Mouse (Mus musculus): ENCODE results near the gene Grxcr1. TPM values are rescaled to one million over a fixed set of nuclear protein-coding genes. Genes with fewer than 3 reads are reported as not detected.

The Grxcr1 gene
- polyA plus RNA-seq, 1 experiment = not detected

GRCm38 (mm10) chr5:68070308-68070707, 38.7 kb downstream of the Grxcr1 start:
- H3K27ac ChIP-seq (ENCODE audit: insufficient read depth, low read length) = no peak overlapping the region
- no peak overlapping the region for H3K4me3 ChIP-seq (ENCODE audit: insufficient read depth, low read length)
- no peaks in the 10 kb centered on the region for H3K4me1 ChIP-seq (ENCODE audit: control insufficient read depth, insufficient read depth, low read length)
- TF ChIP-seq CTCF (IDR thresholded peaks at IDR 0.05; ENCODE audit: borderline replicate concordance, insufficient read depth, low read length) = no peak
- TF ChIP-seq POLR2A (IDR thresholded peaks at IDR 0.05; ENCODE audit: low read depth, low read length) = no peak

GRCm38 (mm10) chr5:68071857-68072256, 40.2 kb downstream of the Grxcr1 start:
- no peaks in the 10 kb centered on the region for H3K4me1 ChIP-seq (ENCODE audit: control insufficient read depth, insufficient read depth, low read length)
- H3K27ac ChIP-seq (ENCODE audit: insufficient read depth, low read length) = no peak overlapping the region
- no peak for TF ChIP-seq POLR2A (IDR thresholded peaks at IDR 0.05; ENCODE audit: low read depth, low read length)
- TF ChIP-seq CTCF (IDR thresholded peaks at IDR 0.05; ENCODE audit: borderline replicate concordance, insufficient read depth, low read length) = no peak
- no peak overlapping the region for H3K4me3 ChIP-seq (ENCODE audit: insufficient read depth, low read length)

GRCm38 (mm10) chr5:68086535-68087098, 55.0 kb downstream of the Grxcr1 start:
- H3K4me1 ChIP-seq (ENCODE audit: control insufficient read depth, insufficient read depth, low read length) = no peaks in the 10 kb centered on the region
- no peak overlapping the region for H3K4me3 ChIP-seq (ENCODE audit: insufficient read depth, low read length)
- H3K27ac ChIP-seq (ENCODE audit: insufficient read depth, low read length) = no peak overlapping the region
- no peak for TF ChIP-seq CTCF (IDR thresholded peaks at IDR 0.05; ENCODE audit: borderline replicate concordance, insufficient read depth, low read length)

- TF ChIP-seq CTCF (IDR thresholded peaks at IDR 0.05; ENCODE audit: borderline replicate concordance, insufficient read depth, low read length) (no peak), POLR2A (IDR thresholded peaks at IDR 0.05; ENCODE audit: low read depth, low read length) (no peak)
- no peak overlapping the region for H3K4me3 ChIP-seq (ENCODE audit: insufficient read depth, low read length)
- H3K4me1 ChIP-seq (ENCODE audit: control insufficient read depth, insufficient read depth, low read length) = no peaks in the 10 kb centered on the region
- no peak overlapping the region for H3K27ac ChIP-seq (ENCODE audit: insufficient read depth, low read length)
Observed at GRCm38 (mm10) chr5:68087174-68087573, 55.5 kb downstream of the Grxcr1 start.

- Histone ChIP-seq H3K4me1 (ENCODE audit: control insufficient read depth, insufficient read depth, low read length) (no peaks in the 10 kb centered on the region), H3K27ac (ENCODE audit: insufficient read depth, low read length) (no peak overlapping the region), H3K4me3 (ENCODE audit: insufficient read depth, low read length) (no peak overlapping the region)
- TF ChIP-seq CTCF (IDR thresholded peaks at IDR 0.05; ENCODE audit: borderline replicate concordance, insufficient read depth, low read length) = no peak
- TF ChIP-seq POLR2A (IDR thresholded peaks at IDR 0.05; ENCODE audit: low read depth, low read length) = no peak
Observed at GRCm38 (mm10) chr5:68093085-68093484, 61.5 kb downstream of the Grxcr1 start.

GRCm38 (mm10) chr5:68097665-68098624, 66.3 kb downstream of the Grxcr1 start:
- Histone ChIP-seq H3K4me1 (ENCODE audit: control insufficient read depth, insufficient read depth, low read length) (no peaks in the 10 kb centered on the region), H3K4me3 (ENCODE audit: insufficient read depth, low read length) (no peak overlapping the region), H3K27ac (ENCODE audit: insufficient read depth, low read length) (no peak overlapping the region)
- TF ChIP-seq POLR2A (IDR thresholded peaks at IDR 0.05; ENCODE audit: low read depth, low read length) (no peak), CTCF (IDR thresholded peaks at IDR 0.05; ENCODE audit: borderline replicate concordance, insufficient read depth, low read length) (no peak)

GRCm38 (mm10) chr5:68112430-68113036, 80.9 kb downstream of the Grxcr1 start:
- Histone ChIP-seq H3K4me1 (ENCODE audit: control insufficient read depth, insufficient read depth, low read length) (no peaks in the 10 kb centered on the region; the same call in 1 of the 2 replicates), H3K27ac (ENCODE audit: insufficient read depth, low read length) (no peak overlapping the region), H3K4me3 (ENCODE audit: insufficient read depth, low read length) (no peak overlapping the region)
- no peak for TF ChIP-seq CTCF (IDR thresholded peaks at IDR 0.05; ENCODE audit: borderline replicate concordance, insufficient read depth, low read length)
- no peak for TF ChIP-seq POLR2A (IDR thresholded peaks at IDR 0.05; ENCODE audit: low read depth, low read length)

- no peak for TF ChIP-seq CTCF (IDR thresholded peaks at IDR 0.05; ENCODE audit: borderline replicate concordance, insufficient read depth, low read length)
- no peak for TF ChIP-seq POLR2A (IDR thresholded peaks at IDR 0.05; ENCODE audit: low read depth, low read length)
- Histone ChIP-seq H3K27ac (ENCODE audit: insufficient read depth, low read length) (no peak overlapping the region), H3K4me1 (ENCODE audit: control insufficient read depth, insufficient read depth, low read length) (no peaks in the 10 kb centered on the region)
Observed at GRCm38 (mm10) chr5:68120880-68121279, 89.2 kb downstream of the Grxcr1 start.

GRCm38 (mm10) chr5:68122883-68123282, 91.2 kb downstream of the Grxcr1 start:
- Histone ChIP-seq H3K4me3 (ENCODE audit: insufficient read depth, low read length) (no peak overlapping the region), H3K4me1 (ENCODE audit: control insufficient read depth, insufficient read depth, low read length) (no peaks in the 10 kb centered on the region), H3K27ac (ENCODE audit: insufficient read depth, low read length) (no peak overlapping the region)
- TF ChIP-seq CTCF (IDR thresholded peaks at IDR 0.05; ENCODE audit: borderline replicate concordance, insufficient read depth, low read length) (no peak), POLR2A (IDR thresholded peaks at IDR 0.05; ENCODE audit: low read depth, low read length) (no peak)

More at GRCm38 (mm10) chr5:68120880-68121279, 89.2 kb downstream of the Grxcr1 start:
- H3K4me3 ChIP-seq (ENCODE audit: insufficient read depth, low read length) = no peak overlapping the region

Data from embryonic fibroblast, embryonic 13.5 days (primary cell).